Mouse (Mus musculus) small intestine, adult 2 months (tissue): ENCODE results near the gene Apoe.

Source experiments
- CTCF ChIP-seq: fragments of 200-500 bp; IDR thresholded peaks from 2 replicates; pipeline ENCODE4 v1.5.1; 2012; ENCODE audit warnings: low read depth, mild to moderate bottlenecking, control low read depth, inconsistent platforms, low read length, moderate library complexity, mixed read lengths; ENCODE audit not compliant: insufficient replicate concordance, insufficient read length; ENCODE audit errors: extremely low read depth
- POLR2A ChIP-seq: fragments of 200-500 bp; IDR thresholded peaks from 2 replicates; pipeline ENCODE4 v1.6.1; 2012; ENCODE audit warnings: low read depth, mild to moderate bottlenecking, control low read depth, inconsistent platforms, low read length, moderate library complexity

DNA sequence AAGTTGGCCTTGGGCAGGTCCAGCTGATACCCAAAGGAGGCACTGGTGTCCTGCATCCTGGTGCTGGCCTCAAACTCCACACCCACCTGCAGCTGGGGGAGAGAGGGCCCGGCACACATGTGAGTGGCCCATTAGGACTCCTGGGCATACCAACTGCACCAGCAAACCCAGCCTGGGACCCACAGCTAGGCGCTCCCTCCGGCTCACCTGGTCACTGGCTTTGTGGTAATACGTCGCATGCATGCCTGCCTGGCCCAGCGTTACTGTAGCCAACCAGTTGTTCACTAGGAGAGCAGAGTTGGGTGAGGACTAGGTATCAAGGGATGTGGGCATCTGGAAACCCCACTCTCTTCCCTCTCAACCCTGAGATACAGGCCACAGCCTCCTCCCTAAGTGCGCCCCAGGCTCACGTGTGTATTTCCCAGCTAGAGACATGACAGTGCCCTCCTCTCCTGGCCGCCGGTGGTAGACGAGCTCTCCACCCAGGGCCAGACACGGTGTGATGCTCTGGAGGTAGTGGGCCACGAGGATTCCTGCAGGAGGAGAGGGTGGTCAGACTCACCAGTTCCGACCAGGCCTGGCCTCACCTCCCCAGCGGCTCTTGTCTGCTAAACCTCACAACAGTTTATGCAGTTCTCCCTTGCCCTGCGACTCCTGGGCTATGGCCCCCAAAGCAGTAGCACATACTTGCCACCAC lies 4.0 kb upstream of the Apoe start:
- TF ChIP-seq CTCF: no peak
- no peak for TF ChIP-seq POLR2A
